Mouse (Mus musculus) left cerebral cortex, adult 9 months (tissue): ENCODE measurements at regions not wholly inside any gene's neighbourhood (a gene's known extent, or its start where the extent isn't known, plus 50 kb on each side); places are given as distances from the start of the nearest gene placed in this dataset.

ENCODE experiments used
- DNase-seq, 2 experiments: peaks; one replicate each; pipeline ENCODE4 v3.0.0; 2022; ENCODE audit warnings: low spot score in 2 of 2

- DNase-seq = peak in 1 of 2 experiments; percentile 14
Observed at GRCm38 (mm10) chr4:75884371-75884770, 606.3 kb upstream of the Dmac1 start.

- DNase-seq = no peak
Observed at GRCm38 (mm10) chr4:75869771-75870170, 591.7 kb upstream of the Dmac1 start.

- no peak for DNase-seq
Observed at GRCm38 (mm10) chr4:75861076-75861475, 583.0 kb upstream of the Dmac1 start.

- no peak for DNase-seq
Observed at GRCm38 (mm10) chr4:75857769-75858408, 579.8 kb upstream of the Dmac1 start.

- no peak for DNase-seq
Observed at GRCm38 (mm10) chr4:75855688-75856296, 577.7 kb upstream of the Dmac1 start.

GRCm38 (mm10) chr4:75850343-75850742, 572.2 kb upstream of the Dmac1 start:
- DNase-seq = no peak

GRCm38 (mm10) chr4:75847675-75848385, 569.7 kb upstream of the Dmac1 start:
- no peak for DNase-seq

GRCm38 (mm10) chr4:75845021-75845420, 566.9 kb upstream of the Dmac1 start:
- DNase-seq = no peak

GRCm38 (mm10) chr4:75838619-75839018, 560.5 kb upstream of the Dmac1 start:
- DNase-seq = no peak

GRCm38 (mm10) chr4:75827082-75827711, 549.1 kb upstream of the Dmac1 start:
- no peak for DNase-seq

- no peak for DNase-seq
Observed at GRCm38 (mm10) chr4:75819193-75819603, 541.1 kb upstream of the Dmac1 start.

GRCm38 (mm10) chr4:75816026-75816425, 537.9 kb upstream of the Dmac1 start:
- no peak for DNase-seq

GRCm38 (mm10) chr4:75812266-75812665, 534.2 kb upstream of the Dmac1 start:
- no peak for DNase-seq

- DNase-seq = peak in 1 of 2 experiments; percentile 19
Observed at GRCm38 (mm10) chr4:75801870-75802269, 523.8 kb upstream of the Dmac1 start.

GRCm38 (mm10) chr4:75801156-75801555, 523.1 kb upstream of the Dmac1 start:
- no peak for DNase-seq

GRCm38 (mm10) chr4:75791789-75792188, 513.7 kb upstream of the Dmac1 start:
- no peak for DNase-seq

- no peak for DNase-seq
Observed at GRCm38 (mm10) chr4:75790920-75791589, 513.0 kb upstream of the Dmac1 start.

GRCm38 (mm10) chr4:75787405-75787804, 509.3 kb upstream of the Dmac1 start:
- no peak for DNase-seq

- no peak for DNase-seq
Observed at GRCm38 (mm10) chr4:75786391-75786790, 508.3 kb upstream of the Dmac1 start.

- DNase-seq = no peak
Observed at GRCm38 (mm10) chr4:75779492-75779891, 501.4 kb upstream of the Dmac1 start.

- no peak for DNase-seq
Observed at GRCm38 (mm10) chr4:75764141-75764540, 486.0 kb upstream of the Dmac1 start.

- no peak for DNase-seq
Observed at GRCm38 (mm10) chr4:75744605-75745004, 466.5 kb upstream of the Dmac1 start.
